Mouse (Mus musculus) liver, embryonic 15.5 days (tissue): ENCODE measurements around the gene Lgals9. TPM values are rescaled to one million over a fixed set of nuclear protein-coding genes. Genes with fewer than 3 reads are reported as not detected.

ENCODE experiments used
- ATAC-seq: fragments of 200-750 bp; cut with Nextera tagmentation; 2 replicates; pipeline ENCODE4 v1.8.0; 2017; ENCODE audit warnings: moderate number of reproducible peaks, mild to moderate bottlenecking, moderate library complexity; ENCODE audit not compliant: insufficient read depth
- H3K27ac ChIP-seq: fragments of 300-500 bp; sonication (generic); replicated peaks from 2 replicates; pipeline ENCODE4 v1.5.1; 2015; ENCODE audit warnings: mild to moderate bottlenecking, inconsistent platforms
- H3K27me3 ChIP-seq: fragments of 300-500 bp; sonication (generic); 2 replicates; pipeline ENCODE4 v1.6.1; 2015; ENCODE audit warnings: mild to moderate bottlenecking, inconsistent platforms
- H3K36me3 ChIP-seq: fragments of 300-500 bp; sonication (generic); replicated peaks from 2 replicates; pipeline ENCODE4 v1.6.1; 2015; ENCODE audit warnings: moderate library complexity, mild to moderate bottlenecking, inconsistent platforms
- H3K4me1 ChIP-seq: fragments of 300-500 bp; sonication (generic); replicated peaks from 2 replicates; pipeline ENCODE4 v1.6.1; 2015; ENCODE audit warnings: inconsistent platforms
- H3K4me2 ChIP-seq: fragments of 300-500 bp; sonication (generic); 2 replicates; pipeline ENCODE4 v1.6.1; 2015; ENCODE audit warnings: moderate library complexity, mild to moderate bottlenecking, inconsistent platforms
- H3K4me3 ChIP-seq: fragments of 300-500 bp; sonication (generic); replicated peaks from 2 replicates; pipeline ENCODE4 v1.5.1; 2015; ENCODE audit warnings: mild to moderate bottlenecking, inconsistent platforms
- H3K9ac ChIP-seq: fragments of 300-500 bp; sonication (generic); 2 replicates; pipeline ENCODE4 v1.6.1; 2015; ENCODE audit warnings: moderate library complexity, mild to moderate bottlenecking, inconsistent platforms
- H3K9me3 ChIP-seq: fragments of 300-500 bp; sonication (generic); replicated peaks from 2 replicates; pipeline ENCODE4 v1.6.1; 2016; ENCODE audit warnings: inconsistent platforms
- WGBS: fragments of 180-500 bp; shearing (Covaris S2); methylation state at CpG from one replicate; pipeline ENCODE4 v1.1.7; 2015; ENCODE audit warnings: mixed read lengths; ENCODE audit not compliant: insufficient replicate concordance; 5-methylcytosine and 5-hydroxymethylcytosine counted together
- polyA plus RNA-seq: library from polyadenylated mRNA; unstranded; fragments of >200 nt; fragmentation: Nextera tagmentation; extraction: Ambion mirVana; gene quantifications from 2 replicates; pipeline ENCODE4 v1.2.1, GENCODE M21; 2015

Lgals9 gene
- polyA plus RNA-seq, 1 experiment from 2014 or later: 154 TPM

DNA sequence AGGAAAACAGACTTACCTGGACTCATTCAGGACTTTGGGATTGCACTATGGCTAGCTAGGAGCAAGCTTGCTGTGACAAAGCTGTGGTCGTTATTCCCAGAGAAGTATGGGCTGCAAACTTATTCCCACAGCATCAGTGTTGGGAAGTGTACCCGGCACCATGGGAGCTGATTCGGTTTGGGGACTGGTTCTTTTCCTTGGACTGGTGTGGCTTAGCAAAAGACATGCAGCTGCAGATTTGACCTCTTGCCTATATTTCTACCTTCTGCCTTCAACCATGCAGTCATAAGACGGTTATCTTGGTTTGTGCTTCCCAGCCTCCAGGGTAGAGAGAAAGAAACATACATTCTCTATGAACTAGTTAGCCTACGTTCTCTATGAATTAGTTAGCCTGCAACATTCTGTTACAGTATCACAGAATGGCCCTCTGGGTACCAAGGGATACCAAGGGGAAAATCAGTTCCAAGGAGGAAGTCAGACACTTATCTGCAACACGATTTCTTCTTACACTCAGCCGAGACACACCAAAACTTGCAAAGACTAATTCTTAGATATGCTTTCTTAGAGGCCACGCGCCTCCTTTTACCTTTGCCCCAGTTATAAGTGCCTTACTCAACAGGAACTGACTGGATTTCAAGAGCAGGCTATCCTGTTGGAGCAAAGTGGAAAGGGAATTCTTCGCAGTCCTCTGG is 1.7 kb upstream of the Lgals9 start:
- ATAC-seq: no peak
- Histone ChIP-seq H3K4me2 (no peak overlapping the region), H3K27ac (no peak overlapping the region), H3K9me3 (no peaks in the 10 kb centered on the region), H3K9ac (no peak overlapping the region), H3K4me1 (peaks cover 38% of the 10 kb centered on the region), H3K27me3 (no peaks in the 10 kb centered on the region), H3K36me3 (no peaks in the 10 kb centered on the region), H3K4me3 (no peak overlapping the region)
- 59% methylated on average over 10 of the region's 10 CpGs for WGBS

DNA sequence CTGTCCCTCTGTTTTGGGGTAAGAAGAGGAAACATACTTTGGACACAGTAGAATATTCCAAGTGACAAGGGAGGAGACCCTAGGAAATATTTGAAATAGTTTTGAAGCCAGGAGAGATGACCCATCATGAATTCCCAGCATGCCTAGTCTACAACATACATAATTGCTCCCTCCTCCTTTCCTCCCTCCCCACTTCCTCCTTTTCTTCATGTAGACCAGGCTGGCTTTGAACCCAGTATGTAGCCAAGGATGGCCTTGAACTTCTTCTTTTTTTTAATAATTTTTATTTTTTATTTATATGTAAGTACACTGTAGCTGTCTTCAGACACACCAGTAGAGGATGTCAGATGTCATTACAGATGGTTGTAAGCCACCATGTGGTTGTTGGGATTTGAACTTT is 759 bp upstream of the Lgals9 start:
- Histone ChIP-seq H3K36me3 (no peaks in the 10 kb centered on the region), H3K9ac (no peak overlapping the region), H3K27ac (no peak overlapping the region; the same call in 1 of the 2 replicates), H3K27me3 (no peaks in the 10 kb centered on the region), H3K9me3 (no peaks in the 10 kb centered on the region), H3K4me3 (no peak overlapping the region), H3K4me1 (peaks cover 46% of the 10 kb centered on the region), H3K4me2 (peak overlapping the region; percentile 66; the same call in 1 of the 2 replicates)
- no peak for ATAC-seq

DNA sequence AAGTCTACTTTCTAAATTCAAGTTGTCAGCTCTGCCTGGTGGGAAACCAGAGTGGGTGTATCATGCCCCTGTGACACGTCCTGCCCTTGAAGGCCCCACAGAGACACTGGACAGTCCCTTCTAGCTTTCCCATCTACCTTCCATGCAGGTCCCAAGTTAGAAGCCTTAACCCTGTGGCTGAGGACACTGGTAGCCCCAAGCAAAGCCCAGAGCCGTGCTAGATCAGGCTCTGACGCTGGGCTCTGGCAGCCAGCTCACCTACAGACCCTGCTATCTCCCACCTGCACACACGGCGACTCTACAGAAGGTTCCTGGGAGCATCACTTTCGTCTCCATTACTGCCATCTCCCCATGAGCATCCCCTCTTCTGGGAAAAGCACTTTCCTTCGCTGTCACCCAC is 1.2 kb downstream of the Lgals9 start:
- peak overlapping the region; percentile 32 for H3K9ac ChIP-seq
- H3K4me1 ChIP-seq: peaks cover 59% of the 10 kb centered on the region
- H3K27me3 ChIP-seq: no peaks in the 10 kb centered on the region
- peak overlapping the region; percentile 57 for H3K4me3 ChIP-seq
- H3K4me2 ChIP-seq: peak overlapping the region; percentile 66
- WGBS: 30% methylated on average over 7 of the region's 7 CpGs
- peak overlapping the region; percentile 76 for H3K27ac ChIP-seq
- no peak for ATAC-seq
- H3K9me3 ChIP-seq: no peaks in the 10 kb centered on the region
- no peaks in the 10 kb centered on the region for H3K36me3 ChIP-seq

DNA sequence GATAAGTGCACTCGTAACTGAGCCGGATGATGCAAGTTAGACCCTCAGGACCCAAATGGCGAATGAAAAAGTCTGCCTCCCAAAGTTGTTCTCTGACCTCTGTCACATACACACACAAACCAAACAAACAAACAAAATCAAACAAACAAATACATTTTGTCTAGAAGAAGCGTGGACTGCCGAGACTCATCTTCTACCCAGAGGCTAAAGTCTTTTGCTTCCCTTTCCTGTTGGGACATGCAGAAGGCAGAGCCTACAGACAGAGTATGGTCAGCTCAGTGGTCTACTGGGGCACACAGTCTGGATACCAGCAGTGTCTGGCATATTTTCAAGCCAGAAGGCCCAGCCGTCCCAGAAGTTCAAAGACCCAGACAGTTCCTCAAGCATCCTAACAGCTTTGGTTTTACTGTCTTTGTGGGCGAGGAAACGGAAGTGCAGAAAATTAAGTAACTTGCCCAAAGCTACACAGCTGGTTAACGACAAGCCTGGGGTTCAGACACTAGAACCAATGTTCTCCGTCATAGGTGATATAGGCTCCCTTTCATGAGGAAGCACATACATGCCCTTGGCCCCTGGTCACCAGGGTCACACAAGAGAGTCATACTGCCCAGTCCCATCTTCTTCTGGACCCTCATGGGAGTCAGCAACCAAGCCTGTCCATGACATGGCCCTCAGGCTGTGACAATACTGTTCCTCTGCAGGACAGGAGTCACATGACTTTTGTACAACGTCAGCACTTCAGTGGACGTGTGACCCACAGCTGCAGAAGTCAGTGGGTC is 2.0 kb downstream of the Lgals9 start:
- Histone ChIP-seq H3K4me2 (peak overlapping the region; percentile 66), H3K4me3 (peak overlapping the region; percentile 57), H3K27ac (peak overlapping the region; percentile 76), H3K9ac (peak overlapping the region; percentile 32; the same call in 1 of the 2 replicates), H3K36me3 (0 out of 2 replicates have a peak, but pooled peaks cover 2% of the 10 kb centered on the region), H3K9me3 (no peaks in the 10 kb centered on the region), H3K27me3 (no peaks in the 10 kb centered on the region), H3K4me1 (peaks cover 65% of the 10 kb centered on the region)
- peak; percentile 17; the same call in 1 of the 2 replicates for ATAC-seq
- WGBS: 20% methylated on average over 12 of the region's 12 CpGs

DNA sequence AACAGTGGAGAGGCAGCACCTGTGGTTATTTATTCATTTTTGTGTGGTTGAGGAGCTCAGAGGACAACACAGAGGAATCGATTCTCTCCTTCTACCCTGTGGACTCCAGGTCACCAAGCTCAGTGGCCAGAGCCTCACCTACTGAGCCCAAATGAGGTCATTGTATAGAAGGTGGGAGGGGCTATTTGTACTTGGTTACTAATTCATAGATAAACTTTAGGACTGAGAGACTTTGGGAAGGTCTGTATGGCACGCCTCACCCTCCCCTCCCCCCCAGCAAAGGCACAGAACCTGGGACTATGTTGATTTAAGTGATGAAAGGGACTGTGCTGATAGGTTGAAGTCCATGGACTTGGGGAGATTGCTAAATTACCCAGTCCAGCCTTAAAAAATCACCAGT is 2.7 kb downstream of the Lgals9 start:
- H3K9me3 ChIP-seq: no peaks in the 10 kb centered on the region
- no peak overlapping the region for H3K9ac ChIP-seq
- no peaks in the 10 kb centered on the region for H3K27me3 ChIP-seq
- peak; percentile 76 for ATAC-seq
- H3K4me1 ChIP-seq: peaks cover 69% of the 10 kb centered on the region
- H3K36me3 ChIP-seq: 0 out of 2 replicates have a peak, but pooled peaks cover 6% of the 10 kb centered on the region
- H3K4me3 ChIP-seq: peak overlapping the region; percentile 57; the same call in 1 of the 2 replicates
- peak overlapping the region; percentile 76 for H3K27ac ChIP-seq
- 37% methylated on average over 2 of the region's 2 CpGs for WGBS
- H3K4me2 ChIP-seq: peak overlapping the region; percentile 66

DNA sequence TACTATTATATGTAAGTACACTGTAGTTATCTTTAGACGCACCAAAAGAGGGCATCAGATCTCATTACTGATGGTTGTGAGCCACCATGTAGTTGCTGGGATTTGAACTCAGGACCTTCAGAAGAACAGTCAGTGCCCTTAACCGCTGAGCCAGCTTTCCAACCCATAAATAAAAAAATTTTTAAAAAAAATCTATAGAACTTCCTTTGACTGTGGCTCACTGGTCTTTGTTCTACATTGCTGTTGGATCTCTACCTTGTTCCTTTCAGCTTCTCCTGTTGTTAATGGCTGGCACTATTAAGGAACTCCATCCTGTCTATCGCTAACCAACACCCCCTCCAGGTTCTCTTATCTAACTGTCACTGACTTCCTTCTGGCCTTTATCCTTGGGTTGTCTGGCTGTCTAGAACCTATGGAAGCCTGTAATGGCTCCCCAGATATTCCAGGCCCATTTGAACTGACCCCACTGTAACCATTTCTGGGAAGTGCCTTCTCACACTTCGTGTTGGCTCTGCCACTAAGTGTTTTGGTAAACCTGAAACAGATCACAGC is 4.6 kb downstream of the Lgals9 start:
- Histone ChIP-seq H3K4me1 (peaks cover 68% of the 10 kb centered on the region), H3K4me3 (no peak overlapping the region), H3K9me3 (no peaks in the 10 kb centered on the region), H3K4me2 (no peak overlapping the region), H3K36me3 (peaks cover 20% of the 10 kb centered on the region; the same call in 1 of the 2 replicates), H3K27ac (peak overlapping the region; percentile 55; the same call in 1 of the 2 replicates), H3K9ac (0 out of 2 replicates have a peak overlapping the region, but pooled peaks have one; percentile 0), H3K27me3 (no peaks in the 10 kb centered on the region)
- 30% methylated on average over 4 of the region's 4 CpGs for WGBS
- ATAC-seq: no peak

DNA sequence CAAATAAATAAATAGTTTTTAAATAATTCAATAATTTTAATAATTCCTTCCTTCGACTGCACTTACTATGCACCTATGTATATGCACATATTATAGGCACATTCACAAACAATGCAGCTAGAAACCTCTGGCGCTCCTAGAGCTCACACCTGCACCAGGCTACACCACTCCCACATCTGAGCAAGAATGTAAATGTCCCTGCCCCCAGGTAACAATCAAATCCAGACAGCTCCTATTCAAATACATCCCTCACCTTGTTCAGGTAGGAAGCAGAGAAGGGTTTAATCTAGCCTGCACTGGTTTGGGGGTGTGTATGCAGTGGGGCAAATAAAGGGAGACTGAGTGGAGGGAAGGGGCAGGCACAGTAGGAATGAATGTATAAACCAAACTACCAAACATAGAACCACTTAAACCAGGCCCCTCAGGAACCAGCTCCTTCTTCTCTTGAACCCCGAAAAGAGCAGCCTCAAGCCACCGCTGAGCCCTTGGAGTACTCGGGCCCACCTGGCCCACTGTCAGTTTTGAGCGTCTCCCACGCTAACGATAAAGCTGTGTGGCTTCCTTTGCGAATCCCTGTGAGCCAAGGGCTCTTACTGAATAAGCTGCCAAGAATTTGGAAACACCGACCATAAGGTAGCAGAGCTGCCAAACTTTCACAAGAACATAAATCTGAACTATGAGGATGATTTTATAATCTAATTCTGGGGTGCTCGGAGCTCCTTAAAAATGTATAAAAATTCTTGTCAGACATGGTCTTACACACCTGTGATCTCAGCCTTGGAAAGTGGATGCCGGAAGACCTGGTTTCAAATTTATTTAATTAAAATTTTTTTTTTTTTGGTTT is 6.3 kb downstream of the Lgals9 start:
- Histone ChIP-seq H3K4me1 (peaks cover 59% of the 10 kb centered on the region), H3K4me2 (no peak overlapping the region), H3K9me3 (no peaks in the 10 kb centered on the region), H3K36me3 (peaks cover 32% of the 10 kb centered on the region; the same call in 1 of the 2 replicates), H3K4me3 (no peak overlapping the region), H3K9ac (no peak overlapping the region), H3K27ac (no peak overlapping the region), H3K27me3 (no peaks in the 10 kb centered on the region)
- ATAC-seq: no peak
- WGBS: 80% methylated on average over 12 of the region's 12 CpGs

DNA sequence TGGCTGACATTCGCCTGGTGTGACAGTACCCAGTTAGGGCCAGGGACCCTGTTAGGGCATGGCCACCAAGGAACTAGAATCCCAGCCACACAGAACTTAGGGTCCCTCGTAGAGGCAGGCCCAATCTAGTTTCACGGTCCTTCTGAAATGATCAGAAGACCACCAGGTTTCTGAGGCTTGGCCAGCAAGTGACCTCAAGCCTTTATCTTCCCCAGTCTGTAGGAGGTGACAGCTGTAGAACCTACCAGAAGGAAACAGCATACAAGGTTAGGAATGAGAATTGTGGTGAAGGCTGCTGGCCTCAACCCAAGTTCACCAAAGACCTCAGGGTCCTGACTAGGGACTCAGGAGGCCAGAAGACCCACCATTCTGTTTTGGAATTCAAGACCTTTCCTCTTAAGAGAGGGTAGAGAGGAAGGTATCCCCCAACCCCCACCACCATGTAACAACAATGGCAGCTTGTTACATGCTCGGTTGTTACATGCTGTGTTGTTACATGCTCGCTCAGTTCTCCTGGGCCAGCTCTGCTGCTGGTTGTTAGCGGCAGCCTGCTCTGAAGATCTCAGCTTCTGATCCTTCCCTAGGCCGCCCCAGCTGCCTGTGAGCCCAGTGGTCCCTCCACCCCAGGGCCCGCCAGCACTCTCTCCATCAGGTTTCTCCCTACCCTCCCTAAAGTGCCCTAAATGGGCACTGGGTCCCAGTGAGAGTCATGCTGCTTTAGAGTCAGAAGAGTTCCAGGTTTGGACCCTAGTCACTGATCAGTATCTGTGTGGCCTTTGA is 7.8 kb downstream of the Lgals9 start:
- no peak overlapping the region for H3K4me2 ChIP-seq
- no peaks in the 10 kb centered on the region for H3K27me3 ChIP-seq
- H3K9me3 ChIP-seq: no peaks in the 10 kb centered on the region
- no peak overlapping the region for H3K27ac ChIP-seq
- H3K36me3 ChIP-seq: peaks cover 44% of the 10 kb centered on the region
- ATAC-seq: no peak
- 72% methylated on average over 8 of the region's 8 CpGs for WGBS
- H3K4me3 ChIP-seq: no peak overlapping the region
- no peak overlapping the region for H3K9ac ChIP-seq
- H3K4me1 ChIP-seq: peaks cover 58% of the 10 kb centered on the region

DNA sequence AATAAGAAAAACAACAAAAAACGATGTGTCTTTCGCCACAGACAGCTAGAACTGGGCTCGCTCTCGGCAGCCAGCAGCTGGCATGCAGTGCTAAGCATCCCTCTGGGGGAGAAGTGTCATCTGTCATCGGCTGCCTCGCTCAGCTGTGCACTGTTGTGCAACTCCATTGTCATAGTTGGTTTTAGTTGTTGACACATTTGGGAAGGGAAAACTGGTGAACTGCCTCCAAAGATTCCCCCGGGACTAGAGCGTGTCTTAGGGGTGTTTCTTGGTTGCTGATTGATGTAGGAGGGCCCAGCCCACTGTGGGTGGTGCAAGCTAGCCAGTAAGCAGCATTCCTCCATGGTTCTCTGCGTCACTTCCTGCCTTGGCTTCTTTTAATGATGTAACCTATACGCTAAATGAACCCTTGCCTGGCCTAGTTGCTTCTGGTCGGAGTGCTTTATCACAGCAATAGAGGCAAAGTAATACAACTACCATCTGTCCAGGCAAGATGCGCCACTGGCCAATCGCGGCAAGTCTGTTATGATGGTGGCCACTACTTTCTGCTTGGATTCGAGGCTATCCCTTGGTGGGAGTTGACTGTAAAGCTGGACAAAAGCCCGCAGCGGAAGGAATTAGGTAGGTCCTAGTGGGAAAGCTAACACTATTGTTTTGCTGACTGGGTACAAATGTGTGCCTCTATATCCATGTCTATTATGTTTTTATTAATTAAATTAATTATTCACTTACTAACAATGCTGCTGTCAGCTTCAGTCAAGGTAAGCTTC is 11.2 kb downstream of the Lgals9 start:
- Histone ChIP-seq H3K36me3 (peaks cover 74% of the 10 kb centered on the region), H3K4me3 (no peak overlapping the region), H3K27me3 (no peaks in the 10 kb centered on the region), H3K27ac (no peak overlapping the region), H3K9ac (no peak overlapping the region), H3K4me1 (peaks cover 35% of the 10 kb centered on the region), H3K9me3 (no peaks in the 10 kb centered on the region), H3K4me2 (0 out of 2 replicates have a peak overlapping the region, but pooled peaks have one; percentile 10)
- 67% methylated on average over 17 of the region's 17 CpGs for WGBS
- ATAC-seq: no peak
